Mouse (Mus musculus) heart, embryonic 13.5 days (tissue): ENCODE data around the gene Stk39. TPM values are rescaled to one million over a fixed set of nuclear protein-coding genes. Genes with fewer than 3 reads are reported as not detected.

Experiments
- ATAC-seq: fragments of 200-750 bp; cut with Nextera tagmentation; 2 replicates; pipeline ENCODE4 v1.8.0; 2017; ENCODE audit warnings: moderate TSS enrichment; ENCODE audit not compliant: insufficient number of reproducible peaks, low FRiP score, low TSS enrichment; ENCODE audit errors: extremely low read depth
- H3K27ac ChIP-seq: fragments of 300-500 bp; sonication (generic); replicated peaks from 2 replicates; pipeline ENCODE4 v1.5.1; 2015; ENCODE audit warnings: moderate library complexity, mild to moderate bottlenecking, inconsistent platforms
- H3K27me3 ChIP-seq: fragments of 300-500 bp; sonication (generic); replicated peaks from 2 replicates; pipeline ENCODE4 v1.6.1; 2015; ENCODE audit warnings: mild to moderate bottlenecking, inconsistent platforms
- H3K36me3 ChIP-seq: fragments of 300-500 bp; sonication (generic); 2 replicates; pipeline ENCODE4 v1.6.1; 2015; ENCODE audit warnings: mild to moderate bottlenecking, inconsistent platforms
- H3K4me1 ChIP-seq: fragments of 300-500 bp; sonication (generic); 2 replicates; pipeline ENCODE4 v1.6.1; 2015; ENCODE audit warnings: inconsistent platforms
- H3K4me2 ChIP-seq: fragments of 300-500 bp; sonication (generic); 2 replicates; pipeline ENCODE4 v1.6.1; 2015; ENCODE audit warnings: inconsistent platforms, mild to moderate bottlenecking, moderate library complexity
- H3K4me3 ChIP-seq: fragments of 300-500 bp; sonication (generic); 2 replicates; pipeline ENCODE4 v1.5.1; 2015; ENCODE audit warnings: moderate library complexity, mild to moderate bottlenecking, inconsistent platforms
- H3K9ac ChIP-seq: fragments of 300-500 bp; sonication (generic); 2 replicates; pipeline ENCODE4 v1.6.1; 2015; ENCODE audit warnings: inconsistent platforms, mild to moderate bottlenecking, moderate library complexity
- H3K9me3 ChIP-seq: fragments of 300-500 bp; sonication (generic); 2 replicates; pipeline ENCODE4 v1.6.1; 2016; ENCODE audit warnings: inconsistent platforms
- WGBS: fragments of 180-500 bp; shearing (Covaris S2); methylation state at CpG from one replicate; pipeline ENCODE4 v1.1.7; 2015; ENCODE audit warnings: mixed read lengths; 5-methylcytosine and 5-hydroxymethylcytosine counted together
- polyA plus RNA-seq: library from polyadenylated mRNA; unstranded; fragments of >200 nt; fragmentation: Nextera tagmentation; extraction: Ambion mirVana; gene quantifications from 2 replicates; pipeline ENCODE4 v1.2.1, GENCODE M21; 2015

The Stk39 gene
- polyA plus RNA-seq, 1 experiment from 2014 or later = 49.6 TPM

DNA sequence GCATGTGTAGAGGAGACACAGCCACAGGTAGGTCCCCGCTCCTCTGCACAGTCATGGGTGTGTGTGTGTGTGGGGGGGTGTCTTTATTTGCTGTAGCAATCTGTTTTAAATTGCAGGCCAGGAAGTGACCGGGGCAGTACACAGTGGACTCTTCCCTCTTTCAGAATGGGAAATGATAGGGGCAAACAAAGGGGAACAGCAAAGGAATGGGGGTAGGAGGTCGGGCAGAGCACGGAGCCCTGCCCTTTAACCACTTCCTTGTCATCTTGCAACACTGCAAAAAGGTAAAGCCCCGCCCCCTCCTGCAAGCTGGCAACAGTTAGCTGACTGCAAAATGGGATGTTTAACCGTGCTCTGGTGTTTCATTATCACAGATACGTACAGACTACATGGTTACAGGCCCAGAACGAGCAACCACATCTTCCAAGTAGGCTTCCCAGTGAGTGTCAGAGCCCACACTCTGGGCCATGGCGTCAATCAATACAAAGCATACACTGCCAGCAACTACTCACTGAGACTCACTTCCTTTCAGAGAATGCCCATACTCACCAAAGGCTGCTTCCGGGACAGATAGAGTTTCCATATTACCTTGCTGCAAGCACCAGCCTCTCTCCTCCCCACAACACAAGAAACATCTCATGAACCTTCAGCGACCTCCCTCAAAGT lies 89.5 kb downstream of the Stk39 start:
- Histone ChIP-seq H3K27me3 (no peaks in the 10 kb centered on the region), H3K9ac (peak overlapping the region; percentile 15; the same call in 1 of the 2 replicates), H3K4me2 (no peak overlapping the region), H3K36me3 (peaks cover 27% of the 10 kb centered on the region), H3K4me1 (peaks cover 81% of the 10 kb centered on the region), H3K9me3 (no peaks in the 10 kb centered on the region), H3K27ac (no peak overlapping the region), H3K4me3 (no peak overlapping the region)
- no peak for ATAC-seq
- 62% methylated on average over 11 of the region's 11 CpGs for WGBS

DNA sequence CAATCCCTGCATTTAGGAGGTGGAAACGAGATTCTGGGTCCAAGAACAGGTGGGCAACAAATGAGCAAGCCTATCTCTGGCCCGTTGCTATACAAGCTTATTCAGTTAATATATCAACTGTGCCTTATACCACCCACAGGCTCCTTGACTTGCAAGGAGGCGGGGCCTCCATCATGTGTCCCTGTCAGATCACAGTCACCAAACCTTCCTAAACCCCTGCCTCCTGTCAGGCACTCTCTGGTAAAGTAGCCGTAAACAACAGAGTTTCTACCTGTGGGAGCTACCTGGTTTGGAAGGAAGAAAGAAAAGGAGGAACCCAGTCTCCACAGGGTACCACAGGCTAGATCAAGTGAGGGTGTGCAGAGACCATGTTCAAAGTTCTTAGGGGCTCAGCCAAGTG lies 90.2 kb downstream of the Stk39 start:
- H3K27me3 ChIP-seq = no peaks in the 10 kb centered on the region
- 0 out of 2 replicates have a peak overlapping the region, but pooled peaks have one; percentile 7 for H3K27ac ChIP-seq
- no peaks in the 10 kb centered on the region for H3K9me3 ChIP-seq
- H3K4me2 ChIP-seq = no peak overlapping the region
- no peak for ATAC-seq
- H3K4me3 ChIP-seq = no peak overlapping the region
- peaks cover 26% of the 10 kb centered on the region for H3K36me3 ChIP-seq
- 74% methylated on average over 4 of the region's 4 CpGs for WGBS
- peaks cover 83% of the 10 kb centered on the region for H3K4me1 ChIP-seq
- peak overlapping the region; percentile 15; the same call in 1 of the 2 replicates for H3K9ac ChIP-seq

DNA sequence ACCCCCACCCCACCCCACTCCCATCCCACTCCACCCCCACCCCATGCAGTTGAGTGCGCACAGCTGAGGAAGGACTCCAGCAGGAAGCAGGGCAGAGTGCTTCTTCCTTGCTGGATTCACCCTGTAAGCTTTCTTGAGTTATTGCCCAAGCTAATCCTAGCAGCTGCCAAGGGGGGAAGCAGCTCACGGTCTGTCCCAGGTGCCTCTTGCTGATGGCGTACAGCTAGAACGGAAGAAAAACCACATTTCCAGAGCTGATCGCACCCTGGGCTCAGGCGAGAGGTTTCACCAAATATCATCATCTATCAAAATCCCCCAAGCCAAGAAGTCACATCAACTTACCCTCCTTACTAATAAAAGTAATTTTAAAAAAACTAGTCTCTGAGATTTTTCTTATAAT lies 90.9 kb downstream of the Stk39 start:
- peaks cover 24% of the 10 kb centered on the region for H3K36me3 ChIP-seq

GRCm38 (mm10) chr2:68379631-68380030 lies 92.4 kb downstream of the Stk39 start:
- H3K27ac ChIP-seq = peak overlapping the region; percentile 93
- 28% methylated on average over 11 of the region's 11 CpGs for WGBS
- no peaks in the 10 kb centered on the region for H3K27me3 ChIP-seq
- H3K4me1 ChIP-seq = peaks cover 86% of the 10 kb centered on the region
- peak overlapping the region; percentile 58 for H3K9ac ChIP-seq
- H3K36me3 ChIP-seq = peaks cover 13% of the 10 kb centered on the region; the same call in 1 of the 2 replicates
- H3K4me3 ChIP-seq = no peak overlapping the region
- H3K9me3 ChIP-seq = no peaks in the 10 kb centered on the region
- peak overlapping the region; percentile 31 for H3K4me2 ChIP-seq
- 0 out of 2 replicates have a peak, but pooled peaks have one; percentile 33 for ATAC-seq

More for the DNA sequence above, 90.9 kb downstream of the Stk39 start:
- H3K9me3 ChIP-seq = no peaks in the 10 kb centered on the region
- peaks cover 83% of the 10 kb centered on the region for H3K4me1 ChIP-seq
- no peak overlapping the region for H3K4me2 ChIP-seq
- no peak overlapping the region for H3K4me3 ChIP-seq
- WGBS = 61% methylated on average over 6 of the region's 6 CpGs
- no peak for ATAC-seq
- H3K27me3 ChIP-seq = no peaks in the 10 kb centered on the region
- H3K9ac ChIP-seq = 0 out of 2 replicates have a peak overlapping the region, but pooled peaks have one; percentile 28
- H3K27ac ChIP-seq = no peak overlapping the region

DNA sequence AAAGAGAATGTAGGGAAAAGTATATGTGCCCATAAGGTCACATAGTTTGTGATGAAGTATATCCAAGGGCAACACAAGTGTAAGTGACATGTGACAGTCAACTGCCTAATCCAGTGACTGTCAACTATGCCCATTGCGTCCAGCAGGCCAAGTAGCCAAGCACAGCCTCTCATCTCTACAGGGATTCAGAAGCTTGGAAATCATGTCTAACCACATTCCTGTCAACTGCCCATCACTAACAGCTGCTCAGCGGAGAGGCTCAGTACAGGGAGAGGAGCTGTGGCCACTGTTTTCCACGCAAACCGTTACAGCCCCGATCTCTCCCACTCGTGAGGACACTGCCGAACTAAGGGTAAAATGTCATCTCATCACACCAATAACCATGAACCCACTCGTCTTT lies 93.7 kb downstream of the Stk39 start:
- ATAC-seq = no peak
- peak overlapping the region; percentile 50 for H3K4me2 ChIP-seq
- peaks cover 5% of the 10 kb centered on the region; the same call in 1 of the 2 replicates for H3K36me3 ChIP-seq
- 0 out of 2 replicates have a peak overlapping the region, but pooled peaks have one; percentile 4 for H3K4me3 ChIP-seq
- H3K27ac ChIP-seq = peak overlapping the region; percentile 93
- H3K9me3 ChIP-seq = no peaks in the 10 kb centered on the region
- H3K4me1 ChIP-seq = peaks cover 94% of the 10 kb centered on the region
- no peaks in the 10 kb centered on the region for H3K27me3 ChIP-seq
- WGBS = 29% methylated on average over 8 of the region's 8 CpGs
- H3K9ac ChIP-seq = peak overlapping the region; percentile 54

DNA sequence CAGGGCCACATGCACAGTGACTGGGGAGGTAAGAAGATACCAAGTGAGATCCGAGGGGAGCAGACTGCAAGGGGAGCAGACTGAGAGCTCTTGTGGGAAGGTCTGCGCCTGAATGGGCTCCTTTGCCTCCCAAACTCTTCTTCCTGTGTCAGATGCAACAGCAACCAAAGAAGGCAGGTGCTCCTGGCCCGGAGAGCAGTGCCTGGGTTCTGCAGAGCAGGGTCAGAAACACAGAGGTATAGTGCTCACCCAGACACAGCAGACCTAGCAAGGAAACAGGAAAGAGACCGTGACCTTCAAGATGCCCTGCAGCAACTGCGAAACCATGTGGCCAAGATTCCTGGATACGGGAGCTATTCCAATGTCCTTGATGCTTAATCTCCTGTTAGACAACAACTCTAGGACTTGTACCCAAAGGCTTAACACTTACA lies 94.8 kb downstream of the Stk39 start:
- H3K9me3 ChIP-seq = no peaks in the 10 kb centered on the region
- peak overlapping the region; percentile 93 for H3K27ac ChIP-seq
- 44% methylated on average over 6 of the region's 6 CpGs for WGBS
- ATAC-seq = no peak
- H3K9ac ChIP-seq = peak overlapping the region; percentile 69
- H3K4me3 ChIP-seq = no peak overlapping the region
- H3K36me3 ChIP-seq = peaks cover 5% of the 10 kb centered on the region; the same call in 1 of the 2 replicates
- H3K27me3 ChIP-seq = no peaks in the 10 kb centered on the region
- peaks cover 92% of the 10 kb centered on the region for H3K4me1 ChIP-seq
- peak overlapping the region; percentile 50 for H3K4me2 ChIP-seq

DNA sequence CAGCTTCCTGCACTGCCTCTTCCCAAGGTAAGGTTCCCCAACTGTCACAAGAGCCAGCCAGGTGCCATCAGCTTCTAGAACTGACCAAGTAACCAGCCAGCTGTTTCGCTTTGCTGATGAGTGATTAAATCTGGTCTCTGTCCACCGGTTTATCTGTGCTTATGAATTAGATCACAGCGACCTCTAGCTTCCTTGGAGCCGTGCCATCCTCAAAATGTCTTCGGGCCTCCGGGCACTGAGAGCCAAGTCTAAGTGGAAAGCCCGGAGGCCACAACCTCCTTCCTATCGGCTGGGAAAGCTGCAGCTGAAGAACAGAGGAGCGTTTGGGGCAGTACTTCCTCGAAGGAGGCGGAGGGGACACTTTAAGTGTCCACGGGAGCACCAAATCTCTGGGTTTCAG lies 95.4 kb downstream of the Stk39 start:
- no peaks in the 10 kb centered on the region for H3K27me3 ChIP-seq
- peak overlapping the region; percentile 69 for H3K9ac ChIP-seq
- H3K36me3 ChIP-seq = peaks cover 5% of the 10 kb centered on the region; the same call in 1 of the 2 replicates
- ATAC-seq = no peak
- H3K9me3 ChIP-seq = no peaks in the 10 kb centered on the region
- peak overlapping the region; percentile 50; the same call in 1 of the 2 replicates for H3K4me2 ChIP-seq
- WGBS = 40% methylated on average over 12 of the region's 12 CpGs
- H3K27ac ChIP-seq = peak overlapping the region; percentile 93
- H3K4me1 ChIP-seq = peaks cover 91% of the 10 kb centered on the region
- no peak overlapping the region for H3K4me3 ChIP-seq

DNA sequence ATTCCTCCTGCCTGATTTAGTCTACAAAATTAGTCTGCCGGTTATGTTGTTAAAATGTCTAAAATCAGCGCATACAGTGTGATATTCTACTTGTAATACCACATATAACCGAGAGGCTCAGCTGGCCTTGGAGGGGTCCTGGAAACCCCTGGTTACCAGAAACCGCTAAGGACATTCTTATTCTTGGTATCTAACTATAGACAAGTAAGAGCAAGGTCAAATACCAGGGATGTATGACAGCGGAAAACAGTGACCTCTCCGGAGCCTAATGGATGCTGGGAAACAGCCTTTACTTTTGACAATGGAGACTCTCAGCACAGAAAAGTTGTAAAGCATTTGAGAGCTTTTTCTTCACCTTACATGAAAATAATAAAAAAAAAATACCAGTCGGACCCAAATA lies 97.9 kb downstream of the Stk39 start:
- Histone ChIP-seq H3K9me3 (no peaks in the 10 kb centered on the region), H3K27ac (0 out of 2 replicates have a peak overlapping the region, but pooled peaks have one; percentile 8), H3K36me3 (peaks cover 9% of the 10 kb centered on the region), H3K4me3 (no peak overlapping the region), H3K9ac (no peak overlapping the region; the same call in 1 of the 2 replicates), H3K4me1 (peaks cover 76% of the 10 kb centered on the region), H3K4me2 (no peak overlapping the region), H3K27me3 (no peaks in the 10 kb centered on the region)
- 52% methylated on average over 7 of the region's 7 CpGs for WGBS
- ATAC-seq = no peak

DNA sequence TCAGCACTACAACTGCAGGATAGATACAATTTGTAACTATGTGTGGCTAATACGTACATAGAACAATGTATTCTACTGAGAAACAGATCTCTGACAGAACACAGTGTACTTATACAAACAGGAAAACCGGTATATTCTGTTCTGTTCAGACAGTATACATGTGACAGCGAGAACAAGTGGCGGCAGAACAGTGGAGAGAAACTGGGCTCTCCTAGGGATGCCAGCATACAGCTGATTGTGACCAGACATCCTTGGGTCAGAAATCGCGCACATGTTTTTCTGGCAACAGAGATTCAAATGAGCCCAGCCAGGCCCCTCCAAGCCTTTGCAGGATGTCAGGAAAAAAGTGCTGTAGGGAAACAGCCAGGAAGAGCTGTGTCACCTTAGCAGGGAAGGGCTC lies 100.2 kb downstream of the Stk39 start:
- 48% methylated on average over 6 of the region's 6 CpGs for WGBS
- Histone ChIP-seq H3K9ac (peak overlapping the region; percentile 8; the same call in 1 of the 2 replicates), H3K4me3 (no peak overlapping the region), H3K4me2 (no peak overlapping the region), H3K27ac (peak overlapping the region; percentile 58), H3K9me3 (no peaks in the 10 kb centered on the region), H3K36me3 (peaks cover 13% of the 10 kb centered on the region), H3K27me3 (no peaks in the 10 kb centered on the region), H3K4me1 (peaks cover 72% of the 10 kb centered on the region)
- ATAC-seq = no peak

- H3K4me2 ChIP-seq = no peak overlapping the region
- H3K27me3 ChIP-seq = no peaks in the 10 kb centered on the region
- no peak overlapping the region for H3K4me3 ChIP-seq
- ATAC-seq = no peak
- H3K36me3 ChIP-seq = peaks cover 8% of the 10 kb centered on the region; the same call in 1 of the 2 replicates
- H3K9me3 ChIP-seq = no peaks in the 10 kb centered on the region
- no peak overlapping the region; the same call in 1 of the 2 replicates for H3K27ac ChIP-seq
- 73% methylated on average over 5 of the region's 5 CpGs for WGBS
- peaks cover 75% of the 10 kb centered on the region for H3K4me1 ChIP-seq
- no peak overlapping the region for H3K9ac ChIP-seq
Measured at GRCm38 (mm10) chr2:68370326-68370725, 101.7 kb downstream of the Stk39 start.

- no peaks in the 10 kb centered on the region for H3K27me3 ChIP-seq
- H3K4me3 ChIP-seq = no peak overlapping the region
- peaks cover 10% of the 10 kb centered on the region; the same call in 1 of the 2 replicates for H3K36me3 ChIP-seq
- ATAC-seq = no peak
- no peak overlapping the region for H3K27ac ChIP-seq
- no peaks in the 10 kb centered on the region for H3K9me3 ChIP-seq
- peaks cover 73% of the 10 kb centered on the region for H3K4me1 ChIP-seq
- H3K9ac ChIP-seq = no peak overlapping the region
- no peak overlapping the region for H3K4me2 ChIP-seq
- WGBS = 81% methylated on average over 6 of the region's 6 CpGs
Measured at GRCm38 (mm10) chr2:68369080-68369479, 103.0 kb downstream of the Stk39 start.
